Mouse (Mus musculus) brain, embryonic 14.5 days (tissue): ENCODE data around the gene Nacc2.

ENCODE experiments used
- CTCF ChIP-seq: fragments of 200-500 bp; IDR thresholded peaks from 2 replicates; pipeline ENCODE4 v1.5.1; 2012; ENCODE audit warnings: inconsistent platforms, mild to moderate bottlenecking, moderate library complexity, borderline replicate concordance; ENCODE audit not compliant: insufficient read depth, insufficient read length; ENCODE audit errors: extremely low read depth
- POLR2A ChIP-seq: fragments of 200-500 bp; IDR thresholded peaks from 2 replicates; pipeline ENCODE4 v1.6.1; 2012; ENCODE audit warnings: mild to moderate bottlenecking, inconsistent platforms, borderline replicate concordance; ENCODE audit not compliant: poor library complexity, insufficient read depth, insufficient read length, severe bottlenecking; ENCODE audit errors: extremely low read depth

DNA sequence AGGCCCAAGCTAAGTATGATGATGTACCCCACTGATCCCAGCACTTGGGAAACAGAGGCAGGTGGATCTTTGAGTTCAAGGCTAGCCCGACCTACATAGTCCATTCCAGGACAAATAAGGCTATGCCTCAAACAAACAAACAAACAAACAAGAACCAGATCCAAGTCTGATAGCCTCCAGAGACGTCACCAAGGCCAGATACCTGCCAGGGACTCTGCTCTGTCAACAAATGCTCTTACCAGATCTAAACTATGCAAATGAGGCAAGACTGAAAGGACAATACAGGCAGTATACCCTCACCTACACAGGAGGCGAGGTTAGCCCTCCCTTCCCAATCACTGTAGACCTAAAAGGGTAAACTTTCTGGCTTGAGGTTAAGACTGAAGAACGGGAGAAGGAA, 22.7 kb downstream of the Nacc2 start:
- TF ChIP-seq CTCF (no peak), POLR2A (no peak)
